Mouse (Mus musculus): ENCODE measurements around the gene Med27.

GRCm38 (mm10) chr2:29472952-29473437 is 126.4 kb downstream of the Med27 start:
- no peak for TF ChIP-seq GATA1 (IDR thresholded peaks at IDR 0.05; ENCODE audit: borderline replicate concordance, low read length)
- no peak for TF ChIP-seq FLI1 (IDR thresholded peaks at IDR 0.05; ENCODE audit: low read length)
